In the genomic region with DNA sequence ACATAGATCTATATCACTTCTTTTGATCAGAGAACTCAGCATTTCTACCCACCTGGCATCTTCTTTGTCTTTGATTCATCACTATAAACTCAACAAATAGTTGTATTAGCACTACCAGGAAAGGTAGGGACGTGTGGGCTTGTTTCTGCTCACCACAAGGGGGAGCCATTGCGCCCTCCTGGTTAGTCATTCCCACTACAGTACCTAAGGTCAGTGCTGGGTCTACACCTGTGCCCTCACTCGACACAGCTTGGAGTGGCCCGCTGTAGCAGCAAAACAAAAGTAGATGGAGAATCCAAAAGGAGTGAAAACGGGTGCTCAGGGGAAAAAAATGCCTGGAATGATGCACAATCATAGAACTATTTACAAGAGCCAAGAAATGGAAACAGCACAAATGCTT, we compare ENCODE assay signal across 10 mouse cellular contexts. TPM values are rescaled to one million over a fixed set of nuclear protein-coding genes. Genes with fewer than 3 reads are reported as not detected.
A peak's percentile ranks its signal among the peaks of the same experiment; 100 is the strongest.
DNase-seq lines count a peak whose midpoint lies in the region; ATAC-seq and TF ChIP-seq lines count a peak whose summit lies in the region.
"Had no signal": no experiment of that assay in that cellular context is flagged by ENCODE, and none has a peak within 500 bp of the region (broad histone marks: within the 10 kb centered on the region; RNA-seq: fewer than 3 reads in every experiment).

No protein-coding gene starts in this region.

- 0 out of 2 replicates have a peak, but pooled peaks cover 3% of the 10 kb centered on the region for H3K27me3 ChIP-seq in G1E (ENCODE audit: insufficient read depth, low read length)
- H3K27me3 ChIP-seq: liver, embryonic 15.5 days had no signal

- no peaks in the 10 kb centered on the region for H3K4me1 ChIP-seq in G1E (ENCODE audit: insufficient read depth, low read depth, low read length)
- H3K4me1 ChIP-seq in bone marrow, adult 2 months (ENCODE audit: control insufficient read depth, insufficient read depth, low read length): no peaks in the 10 kb centered on the region

- no peak for ATAC-seq in G1E (ENCODE audit: extremely low read depth, insufficient number of reproducible peaks, low FRiP score, poor library complexity, severe bottlenecking)

- no peak for TF ChIP-seq POLR2A in bone marrow, adult 2 months (IDR thresholded peaks at IDR 0.05; ENCODE audit: borderline replicate concordance, control insufficient read depth, low read depth, low read length)

- no peak overlapping the region for H3K4me3 ChIP-seq in G1E (ENCODE audit: low read depth, low read length)
- no peak overlapping the region for H3K4me3 ChIP-seq in bone marrow, adult 2 months (replicated peaks; ENCODE audit: control insufficient read depth, low read depth, low read length)
- H3K4me3 ChIP-seq: erythroblast, embryonic 14.5 days; liver, embryonic 15.5 days had no signal

- peak; percentile 68; the same call in 1 of the 2 replicates for TF ChIP-seq CTCF in G1E (IDR thresholded peaks at IDR 0.05; ENCODE audit: low read depth, low read length)
- peak; percentile 84 for TF ChIP-seq CTCF in bone marrow, adult 2 months (IDR thresholded peaks at IDR 0.05; ENCODE audit: control insufficient read depth, insufficient read depth, low read length)

- intact Hi-C loops in left cerebral cortex, postnatal 36 days (cut with DNase I): no loop called here
- intact Hi-C loops in left cerebral cortex, postnatal 4 days (cut with DNase I): no loop called here

- 32% methylated on average over 5 of the region's 5 CpGs for WGBS in bone marrow, adult 2 months

- H3K36me3 ChIP-seq in G1E (replicated peaks): no peaks in the 10 kb centered on the region
- H3K36me3 ChIP-seq: liver, embryonic 15.5 days had no signal

- DNase-seq in left cerebral cortex, adult 18-20 months (ENCODE audit: low spot score in 2 of 2): peak; percentile 31 to 67
- DNase-seq in left cerebral cortex, postnatal 36 days (ENCODE audit: low spot score in 2 of 2): no peak
- DNase-seq in G1E (ENCODE audit: low spot score): peak; percentile 11
- peak; percentile 64 for DNase-seq in forelimb bud, embryonic 11.5 days (ENCODE audit: low read depth, low spot score)
- peak; percentile 69 for DNase-seq in left cerebral cortex, postnatal 4 days
- peak; percentile 43 to 51 for DNase-seq in right cerebral cortex, adult 2 months (ENCODE audit: low spot score in 2 of 2)
- peak; percentile 79 for DNase-seq in urinary bladder, postnatal 14 days (ENCODE audit: low spot score)

- H3K9me3 ChIP-seq in G1E (replicated peaks): no peaks in the 10 kb centered on the region
- H3K9me3 ChIP-seq: liver, embryonic 15.5 days had no signal

- H3K27ac ChIP-seq in bone marrow, adult 2 months (ENCODE audit: control insufficient read depth, insufficient read depth, low read depth, low read length, poor library complexity): no peak overlapping the region
- H3K27ac ChIP-seq: liver, embryonic 15.5 days had no signal

RNA-seq across cellular contexts. Expression of gene Dapl1, which starts 44.0 kb away (rescaled TPM):
- total RNA-seq in left cerebral cortex, adult 18-20 months (2021): 1 to 10 TPM; 1.7 to 2.6 TPM
- 1 to 10 TPM in 1 of 2 experiments, under 1 TPM in 1; 0.81 to 1.8 TPM for total RNA-seq in left cerebral cortex, postnatal 36 days (2021)
- total RNA-seq in G1E (2014; fragmentation: Nextera tagmentation) (not detected in 2 replicates), G1E (2017) (not detected in 2 replicates)
- not detected in 2 replicates for polyA plus RNA-seq in G1E (2012)
- 3.1 and 4.7 TPM in 2 replicates for polyA plus RNA-seq in bone marrow, adult 2 months (2011; ENCODE audit: insufficient read depth, insufficient read length, low replicate concordance, missing spikeins)
- total RNA-seq in left cerebral cortex, postnatal 4 days (2021): under 1 TPM in 1 of 2 experiments, not detected in 1; 0.74 TPM
- polyA plus RNA-seq: erythroblast, embryonic 14.5 days; liver, embryonic 15.5 days had no signal

Comparison
In these comparisons a context has a peak if more than half of its experiments do, and no peak if none do; other contexts are left out.
1. DNase-seq: peak in left cerebral cortex, adult 18-20 months (2 of 2), G1E (single experiment), forelimb bud, embryonic 11.5 days (single experiment), left cerebral cortex, postnatal 4 days (single experiment), right cerebral cortex, adult 2 months (2 of 2) and urinary bladder, postnatal 14 days (single experiment); none in left cerebral cortex, postnatal 36 days (0 of 2).